Mouse (Mus musculus) bone marrow macrophage, adult 2 months (primary cell): ENCODE data around the gene Ifnl2.

ENCODE experiments used
- CTCF ChIP-seq: IDR thresholded peaks from 2 replicates; pipeline ENCODE4 v1.5.1; 2012; ENCODE audit warnings: low read depth, mild to moderate bottlenecking, low read length, moderate library complexity
- POLR2A ChIP-seq: IDR thresholded peaks from 2 replicates; pipeline ENCODE4 v1.6.1; 2012; ENCODE audit warnings: mild to moderate bottlenecking, low read depth, low read length, borderline replicate concordance

DNA sequence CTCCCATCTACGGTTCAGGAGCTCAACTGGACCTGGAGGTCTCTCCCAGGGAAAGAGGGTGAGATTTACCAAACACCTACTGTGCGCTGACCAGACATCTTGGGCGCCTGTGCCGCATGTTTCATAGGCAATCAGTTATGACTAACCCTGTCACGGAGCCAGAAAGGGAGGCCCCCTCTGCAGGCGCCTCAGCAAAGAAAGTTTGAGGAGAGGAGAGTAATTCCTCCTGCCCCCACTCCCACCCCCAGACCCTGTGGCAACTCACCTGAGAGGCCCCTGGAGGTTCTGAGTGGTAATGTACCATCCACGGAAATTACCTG is 35.6 kb upstream of the Ifnl2 start:
- TF ChIP-seq CTCF, result no peak
- no peak for TF ChIP-seq POLR2A
